Mouse (Mus musculus): Measurements from ENCODE around the gene Rmi2. TPM values are rescaled to one million over a fixed set of nuclear protein-coding genes. Genes with fewer than 3 reads are reported as not detected.

Rmi2 gene
- polyA plus RNA-seq, 1 experiment, result 3.8 TPM

DNA sequence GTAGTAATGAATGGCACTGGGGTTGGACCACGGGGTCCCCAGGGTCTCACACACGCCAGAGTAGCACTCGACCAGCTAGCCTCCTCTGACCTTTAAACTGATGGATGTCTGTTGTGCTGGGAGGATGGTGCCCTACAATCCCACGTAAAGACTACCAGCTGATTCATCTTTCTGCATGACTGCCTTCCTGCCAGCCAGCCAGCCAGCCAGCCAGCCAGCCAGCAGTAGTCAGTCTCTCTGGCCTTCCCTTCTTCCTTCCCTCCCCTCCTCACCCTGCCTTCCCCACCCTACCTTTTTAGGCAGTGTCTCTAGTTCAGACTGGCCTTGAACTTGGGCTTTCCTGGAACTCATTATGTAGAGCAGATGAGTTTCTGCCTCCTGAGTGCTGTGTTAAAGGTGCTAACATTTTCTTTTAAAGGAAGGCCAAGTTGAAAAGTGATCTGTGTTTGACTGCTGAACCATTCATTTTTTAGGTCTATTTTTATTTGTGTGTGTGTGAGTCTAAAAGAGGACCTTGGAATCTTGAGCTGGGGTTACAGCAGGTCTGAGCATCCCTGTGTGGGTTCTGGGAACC lies 7.5 kb downstream of the Rmi2 start:
- no peak overlapping the region for H3K9ac ChIP-seq (ENCODE audit: low read depth, poor library complexity, severe bottlenecking)
- H3K27me3 ChIP-seq (ENCODE audit: control insufficient read depth, insufficient read depth, low read length, poor library complexity, severe bottlenecking), result no peaks in the 10 kb centered on the region
- no peak overlapping the region for H3K27ac ChIP-seq (ENCODE audit: insufficient read depth, low read length)
- no peak for TF ChIP-seq EP300 (IDR thresholded peaks at IDR 0.05; ENCODE audit: insufficient read depth, low read depth, low read length)
- TF ChIP-seq CTCF (IDR thresholded peaks at IDR 0.05; ENCODE audit: low read depth, low read length), result no peak
- TF ChIP-seq POLR2A (IDR thresholded peaks at IDR 0.05; ENCODE audit: insufficient read depth, low read length), result no peak
- no peaks in the 10 kb centered on the region for H3K9me3 ChIP-seq (replicated peaks; ENCODE audit: control insufficient read depth, insufficient read depth, low read length, poor library complexity, severe bottlenecking)
- H3K4me3 ChIP-seq (ENCODE audit: low read depth, low read length), result no peak overlapping the region
- no peaks in the 10 kb centered on the region for H3K36me3 ChIP-seq (ENCODE audit: control insufficient read depth, insufficient read depth, low read length, poor library complexity, severe bottlenecking)
- peaks cover 2% of the 10 kb centered on the region for H3K4me1 ChIP-seq (ENCODE audit: control insufficient read depth, insufficient read depth, low read length)

GRCm38 (mm10) chr16:10843486-10844318 lies 8.8 kb downstream of the Rmi2 start:
- Histone ChIP-seq H3K9me3 (replicated peaks; ENCODE audit: control insufficient read depth, insufficient read depth, low read length, poor library complexity, severe bottlenecking) (no peaks in the 10 kb centered on the region), H3K27me3 (ENCODE audit: control insufficient read depth, insufficient read depth, low read length, poor library complexity, severe bottlenecking) (no peaks in the 10 kb centered on the region), H3K9ac (ENCODE audit: low read depth, poor library complexity, severe bottlenecking) (0 out of 2 replicates have a peak overlapping the region, but pooled peaks have one; percentile 1), H3K4me3 (ENCODE audit: low read depth, low read length) (peak overlapping the region; percentile 0; the same call in 1 of the 2 replicates), H3K36me3 (ENCODE audit: control insufficient read depth, insufficient read depth, low read length, poor library complexity, severe bottlenecking) (no peaks in the 10 kb centered on the region), H3K4me1 (ENCODE audit: control insufficient read depth, insufficient read depth, low read length) (peaks cover 2% of the 10 kb centered on the region), H3K27ac (ENCODE audit: insufficient read depth, low read length) (no peak overlapping the region)
- no peak for TF ChIP-seq POLR2A (IDR thresholded peaks at IDR 0.05; ENCODE audit: insufficient read depth, low read length)
- TF ChIP-seq CTCF (IDR thresholded peaks at IDR 0.05; ENCODE audit: low read depth, low read length), result no peak
- no peak for TF ChIP-seq EP300 (IDR thresholded peaks at IDR 0.05; ENCODE audit: insufficient read depth, low read depth, low read length)

DNA sequence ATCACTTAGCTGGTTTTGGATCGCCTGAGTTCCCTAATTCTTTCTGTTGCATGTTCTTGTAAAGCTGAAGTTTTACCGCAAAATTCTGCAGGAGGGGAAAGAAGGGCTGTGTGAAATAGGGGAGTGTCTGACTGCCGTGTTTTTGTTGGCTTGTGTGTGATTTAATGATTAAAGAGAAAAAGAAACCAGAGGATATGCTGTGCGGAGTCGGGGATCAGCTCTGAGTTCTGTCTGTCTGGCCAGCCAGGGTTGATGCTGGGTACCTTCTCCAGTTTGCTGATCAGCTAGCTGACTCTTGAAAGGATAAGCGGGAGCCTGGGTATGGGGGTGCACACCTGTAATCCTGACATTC lies 9.4 kb downstream of the Rmi2 start:
- Histone ChIP-seq H3K36me3 (ENCODE audit: control insufficient read depth, insufficient read depth, low read length, poor library complexity, severe bottlenecking) (no peaks in the 10 kb centered on the region), H3K4me3 (ENCODE audit: low read depth, low read length) (no peak overlapping the region), H3K9ac (ENCODE audit: low read depth, poor library complexity, severe bottlenecking) (no peak overlapping the region), H3K9me3 (replicated peaks; ENCODE audit: control insufficient read depth, insufficient read depth, low read length, poor library complexity, severe bottlenecking) (no peaks in the 10 kb centered on the region), H3K27ac (ENCODE audit: insufficient read depth, low read length) (no peak overlapping the region), H3K4me1 (ENCODE audit: control insufficient read depth, insufficient read depth, low read length) (peaks cover 2% of the 10 kb centered on the region), H3K27me3 (ENCODE audit: control insufficient read depth, insufficient read depth, low read length, poor library complexity, severe bottlenecking) (no peaks in the 10 kb centered on the region)
- TF ChIP-seq EP300 (IDR thresholded peaks at IDR 0.05; ENCODE audit: insufficient read depth, low read depth, low read length) (no peak), CTCF (IDR thresholded peaks at IDR 0.05; ENCODE audit: low read depth, low read length) (no peak), POLR2A (IDR thresholded peaks at IDR 0.05; ENCODE audit: insufficient read depth, low read length) (no peak)

DNA sequence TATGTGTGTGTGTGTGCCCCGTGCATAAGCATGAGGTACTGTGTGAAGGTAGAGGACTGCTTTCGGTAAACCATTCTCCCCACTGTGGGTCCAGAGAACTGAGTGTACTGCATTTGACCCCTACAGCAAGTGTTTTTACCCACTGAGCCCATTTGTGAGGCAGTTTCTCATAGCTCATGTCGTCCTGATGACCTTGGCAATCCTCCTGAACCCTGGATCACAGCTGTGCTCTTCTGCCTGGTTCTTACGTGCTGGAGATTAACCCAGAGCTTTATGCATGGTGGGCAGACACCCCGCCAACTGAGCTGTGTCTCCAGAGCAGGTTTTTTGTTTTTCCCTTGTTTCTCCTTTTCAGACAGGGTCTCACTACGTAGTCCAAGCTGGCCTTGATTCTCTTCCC lies 11.1 kb downstream of the Rmi2 start:
- Histone ChIP-seq H3K4me1 (ENCODE audit: control insufficient read depth, insufficient read depth, low read length) (peaks cover 2% of the 10 kb centered on the region), H3K9ac (ENCODE audit: low read depth, poor library complexity, severe bottlenecking) (no peak overlapping the region), H3K36me3 (ENCODE audit: control insufficient read depth, insufficient read depth, low read length, poor library complexity, severe bottlenecking) (no peaks in the 10 kb centered on the region), H3K27ac (ENCODE audit: insufficient read depth, low read length) (no peak overlapping the region), H3K9me3 (replicated peaks; ENCODE audit: control insufficient read depth, insufficient read depth, low read length, poor library complexity, severe bottlenecking) (no peaks in the 10 kb centered on the region), H3K27me3 (ENCODE audit: control insufficient read depth, insufficient read depth, low read length, poor library complexity, severe bottlenecking) (no peaks in the 10 kb centered on the region), H3K4me3 (ENCODE audit: low read depth, low read length) (no peak overlapping the region)
- TF ChIP-seq POLR2A (IDR thresholded peaks at IDR 0.05; ENCODE audit: insufficient read depth, low read length), result no peak
- no peak for TF ChIP-seq EP300 (IDR thresholded peaks at IDR 0.05; ENCODE audit: insufficient read depth, low read depth, low read length)

GRCm38 (mm10) chr16:10846503-10846902 lies 11.6 kb downstream of the Rmi2 start:
- H3K4me1 ChIP-seq (ENCODE audit: control insufficient read depth, insufficient read depth, low read length), result peaks cover 2% of the 10 kb centered on the region

More at GRCm38 (mm10) chr16:10846503-10846902, 11.6 kb downstream of the Rmi2 start:
- Histone ChIP-seq H3K9ac (ENCODE audit: low read depth, poor library complexity, severe bottlenecking) (no peak overlapping the region), H3K36me3 (ENCODE audit: control insufficient read depth, insufficient read depth, low read length, poor library complexity, severe bottlenecking) (no peaks in the 10 kb centered on the region), H3K4me3 (ENCODE audit: low read depth, low read length) (no peak overlapping the region), H3K27me3 (ENCODE audit: control insufficient read depth, insufficient read depth, low read length, poor library complexity, severe bottlenecking) (no peaks in the 10 kb centered on the region), H3K9me3 (replicated peaks; ENCODE audit: control insufficient read depth, insufficient read depth, low read length, poor library complexity, severe bottlenecking) (no peaks in the 10 kb centered on the region), H3K27ac (ENCODE audit: insufficient read depth, low read length) (no peak overlapping the region)
- TF ChIP-seq CTCF (IDR thresholded peaks at IDR 0.05; ENCODE audit: low read depth, low read length), result peak; percentile 66
- no peak for TF ChIP-seq EP300 (IDR thresholded peaks at IDR 0.05; ENCODE audit: insufficient read depth, low read depth, low read length)
